Mouse (Mus musculus) embryonic facial prominence, embryonic 15.5 days (tissue): Measurements from ENCODE around the gene Prx. TPM values are rescaled to one million over a fixed set of nuclear protein-coding genes. Genes with fewer than 3 reads are reported as not detected.
"Not testable (repeated sequence)": the region's sequence is repeated elsewhere in the genome, so short reads cannot be mapped to it uniquely, and the experiment has no call there.

Experiments
- ATAC-seq: fragments of 200-750 bp; cut with Nextera tagmentation; 2 replicates; pipeline ENCODE4 v1.8.0; 2017; ENCODE audit warnings: low read depth, moderate TSS enrichment; ENCODE audit not compliant: insufficient number of reproducible peaks, low FRiP score, low TSS enrichment
- H3K27ac ChIP-seq: fragments of 300-500 bp; sonication (generic); replicated peaks from 2 replicates; pipeline ENCODE4 v1.5.1; 2015; ENCODE audit warnings: mild to moderate bottlenecking, inconsistent platforms
- H3K27me3 ChIP-seq: fragments of 300-500 bp; sonication (generic); 2 replicates; pipeline ENCODE4 v1.6.1; 2015; ENCODE audit warnings: inconsistent platforms
- H3K36me3 ChIP-seq: fragments of 300-500 bp; sonication (generic); 2 replicates; pipeline ENCODE4 v1.6.1; 2015; ENCODE audit warnings: mild to moderate bottlenecking, inconsistent platforms
- H3K4me1 ChIP-seq: fragments of 300-500 bp; sonication (generic); 2 replicates; pipeline ENCODE4 v1.6.1; 2015; ENCODE audit warnings: inconsistent platforms
- H3K4me2 ChIP-seq: fragments of 300-500 bp; sonication (generic); replicated peaks from 2 replicates; pipeline ENCODE4 v1.6.1; 2015; ENCODE audit warnings: mild to moderate bottlenecking, inconsistent platforms
- H3K4me3 ChIP-seq: fragments of 300-500 bp; sonication (generic); replicated peaks from 2 replicates; pipeline ENCODE4 v1.5.1; 2015; ENCODE audit warnings: mild to moderate bottlenecking, inconsistent platforms
- H3K9ac ChIP-seq: fragments of 300-500 bp; sonication (generic); 2 replicates; pipeline ENCODE4 v1.6.1; 2015; ENCODE audit warnings: inconsistent platforms
- H3K9me3 ChIP-seq: fragments of 300-500 bp; sonication (generic); replicated peaks from 2 replicates; pipeline ENCODE4 v1.6.1; 2016; ENCODE audit warnings: inconsistent platforms
- WGBS: fragments of 180-500 bp; shearing (Covaris S2); methylation state at CpG from one replicate; pipeline ENCODE4 v1.1.7; 2015; 5-methylcytosine and 5-hydroxymethylcytosine counted together
- polyA plus RNA-seq: library from polyadenylated mRNA; unstranded; fragments of >200 nt; fragmentation: Nextera tagmentation; extraction: Ambion mirVana; gene quantifications from 2 replicates; pipeline ENCODE4 v1.2.1, GENCODE M21; 2015

Prx gene
- polyA plus RNA-seq, 1 experiment from 2014 or later: 5.1 TPM

- not testable (repeated sequence) for H3K27me3 ChIP-seq, H3K36me3 ChIP-seq, H3K27ac ChIP-seq, ATAC-seq, H3K4me3 ChIP-seq, H3K4me2 ChIP-seq, H3K9me3 ChIP-seq, H3K9ac ChIP-seq
- H3K4me1 ChIP-seq: peaks cover 25% of the 10 kb centered on the region
- WGBS: 81% methylated on average over 9 of the region's 9 CpGs
Observed at GRCm38 (mm10) chr7:27494659-27495367, 4.3 kb upstream of the Prx start.

- WGBS: 57% methylated on average over 4 of the region's 4 CpGs
- Histone ChIP-seq H3K4me3 (no peak overlapping the region), H3K9ac (no peak overlapping the region), H3K4me1 (peaks cover 14% of the 10 kb centered on the region), H3K27me3 (no peaks in the 10 kb centered on the region), H3K9me3 (no peaks in the 10 kb centered on the region), H3K36me3 (no peaks in the 10 kb centered on the region), H3K4me2 (no peak overlapping the region), H3K27ac (peak overlapping the region; percentile 44; the same call in 1 of the 2 replicates)
- ATAC-seq: no peak
Observed at GRCm38 (mm10) chr7:27501620-27502019, 2.5 kb downstream of the Prx start.

GRCm38 (mm10) chr7:27506765-27507370 is 7.7 kb downstream of the Prx start:
- Histone ChIP-seq H3K4me2 (peak overlapping the region; percentile 81), H3K4me1 (peaks cover 16% of the 10 kb centered on the region), H3K27ac (peak overlapping the region; percentile 100), H3K4me3 (peak overlapping the region; percentile 66), H3K27me3 (no peaks in the 10 kb centered on the region), H3K9me3 (no peaks in the 10 kb centered on the region), H3K9ac (0 out of 2 replicates have a peak overlapping the region, but pooled peaks have one; percentile 60), H3K36me3 (no peaks in the 10 kb centered on the region)
- WGBS: 17% methylated on average over 9 of the region's 9 CpGs
- ATAC-seq: no peak

- Histone ChIP-seq H3K4me3 (peak overlapping the region; percentile 66), H3K36me3 (no peaks in the 10 kb centered on the region), H3K27ac (peak overlapping the region; percentile 100), H3K4me1 (peaks cover 16% of the 10 kb centered on the region), H3K27me3 (no peaks in the 10 kb centered on the region), H3K9me3 (no peaks in the 10 kb centered on the region), H3K9ac (peak overlapping the region; percentile 60), H3K4me2 (peak overlapping the region; percentile 81)
- under 1% methylated on average over 54 of the region's 54 CpGs for WGBS
- ATAC-seq: peak; percentile 92
Observed at GRCm38 (mm10) chr7:27507711-27508647, 8.9 kb downstream of the Prx start.

DNA sequence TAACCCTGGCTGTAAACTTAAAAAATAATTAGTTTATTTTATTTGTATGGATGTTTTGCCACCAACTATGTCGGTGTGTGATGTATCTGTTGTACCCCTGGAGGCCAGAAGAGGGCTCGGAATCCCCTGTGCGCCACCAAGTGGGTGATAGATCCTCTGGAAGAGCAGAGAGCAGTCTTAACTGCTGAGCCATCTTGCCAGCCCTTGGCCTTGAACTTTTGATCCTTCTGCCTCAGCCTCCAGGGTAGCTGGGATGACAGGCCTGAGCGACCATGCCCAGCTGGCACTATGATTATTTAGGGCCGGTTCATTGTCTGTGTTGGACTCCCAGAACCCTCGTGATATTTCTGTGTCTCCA is 9.5 kb downstream of the Prx start:
- H3K4me2 ChIP-seq: peak overlapping the region; percentile 81
- H3K27ac ChIP-seq: peak overlapping the region; percentile 100
- no peaks in the 10 kb centered on the region for H3K27me3 ChIP-seq
- no peak for ATAC-seq
- peaks cover 16% of the 10 kb centered on the region for H3K4me1 ChIP-seq
- no peaks in the 10 kb centered on the region for H3K36me3 ChIP-seq
- H3K9ac ChIP-seq: no peak overlapping the region
- 18% methylated on average over 6 of the region's 6 CpGs for WGBS
- H3K9me3 ChIP-seq: no peaks in the 10 kb centered on the region
- H3K4me3 ChIP-seq: peak overlapping the region; percentile 66

GRCm38 (mm10) chr7:27510809-27511208 is 11.7 kb downstream of the Prx start:
- H3K4me2 ChIP-seq: no peak overlapping the region
- no peak overlapping the region for H3K4me3 ChIP-seq
- H3K27ac ChIP-seq: no peak overlapping the region
- 77% methylated on average over 2 of the region's 2 CpGs for whole genome bisulfite sequencing
- no peak for ATAC-seq
- H3K27me3 ChIP-seq: no peaks in the 10 kb centered on the region
- H3K36me3 ChIP-seq: no peaks in the 10 kb centered on the region
- H3K4me1 ChIP-seq: peaks cover 16% of the 10 kb centered on the region
- no peak overlapping the region for H3K9ac ChIP-seq
- no peaks in the 10 kb centered on the region for H3K9me3 ChIP-seq

GRCm38 (mm10) chr7:27514961-27515360 is 15.8 kb downstream of the Prx start:
- H3K9me3 ChIP-seq: no peaks in the 10 kb centered on the region
- no peaks in the 10 kb centered on the region for H3K4me1 ChIP-seq
- no peaks in the 10 kb centered on the region for H3K27me3 ChIP-seq
- H3K36me3 ChIP-seq: no peaks in the 10 kb centered on the region; the same call in 1 of the 2 replicates
- H3K9ac ChIP-seq: no peak overlapping the region
- WGBS: 75% methylated on average over 9 of the region's 9 CpGs
- no peak for ATAC-seq
- H3K4me3 ChIP-seq: no peak overlapping the region
- H3K4me2 ChIP-seq: no peak overlapping the region
- no peak overlapping the region for H3K27ac ChIP-seq

DNA sequence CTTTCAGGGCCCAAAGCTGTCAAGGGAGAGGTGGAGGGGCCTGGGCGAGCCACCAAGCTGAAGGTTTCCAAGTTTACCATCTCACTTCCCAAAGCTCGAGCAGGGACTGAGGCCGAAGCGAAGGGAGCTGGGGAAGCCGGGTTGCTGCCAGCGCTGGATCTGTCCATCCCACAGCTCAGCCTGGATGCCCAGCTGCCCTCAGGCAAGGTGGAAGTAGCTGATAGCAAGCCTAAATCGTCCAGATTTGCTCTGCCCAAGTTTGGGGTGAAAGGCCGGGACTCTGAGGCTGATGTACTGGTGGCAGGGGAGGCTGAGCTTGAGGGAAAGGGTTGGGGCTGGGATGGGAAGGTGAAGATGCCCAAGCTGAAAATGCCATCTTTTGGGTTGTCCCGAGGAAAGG is 19.2 kb downstream of the Prx start:
- Histone ChIP-seq H3K9me3 (no peaks in the 10 kb centered on the region), H3K27me3 (no peaks in the 10 kb centered on the region), H3K36me3 (no peaks in the 10 kb centered on the region; the same call in 1 of the 2 replicates), H3K4me2 (no peak overlapping the region), H3K4me3 (no peak overlapping the region), H3K9ac (no peak overlapping the region), H3K27ac (no peak overlapping the region), H3K4me1 (no peaks in the 10 kb centered on the region)
- no peak for ATAC-seq
- whole genome bisulfite sequencing: 82% methylated on average over 9 of the region's 9 CpGs

DNA sequence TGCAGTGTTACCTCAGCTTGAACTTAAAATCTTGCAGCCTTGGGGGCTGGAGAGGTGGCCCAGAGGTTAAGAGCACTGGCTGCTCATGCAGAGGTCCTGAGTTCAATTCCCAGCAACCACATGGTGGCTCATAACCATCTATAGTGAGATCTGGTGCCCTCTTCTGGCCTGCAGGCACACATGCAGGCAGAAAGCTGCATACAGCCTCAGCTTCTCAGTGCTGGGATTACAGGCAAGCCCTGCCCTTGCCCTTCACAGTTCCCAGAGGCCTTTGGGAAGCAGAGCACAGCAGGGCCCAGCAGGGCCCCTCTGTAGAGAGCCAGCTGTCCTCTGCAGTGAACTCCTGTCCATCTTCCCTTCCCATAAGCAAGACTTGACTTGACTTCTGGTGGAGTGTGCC is 21.0 kb downstream of the Prx start:
- Histone ChIP-seq H3K4me1 (no peaks in the 10 kb centered on the region), H3K27ac (no peak overlapping the region), H3K9me3 (no peaks in the 10 kb centered on the region), H3K9ac (no peak overlapping the region), H3K4me2 (no peak overlapping the region), H3K36me3 (no peaks in the 10 kb centered on the region; the same call in 1 of the 2 replicates), H3K27me3 (no peaks in the 10 kb centered on the region), H3K4me3 (no peak overlapping the region)
- no peak for ATAC-seq

DNA sequence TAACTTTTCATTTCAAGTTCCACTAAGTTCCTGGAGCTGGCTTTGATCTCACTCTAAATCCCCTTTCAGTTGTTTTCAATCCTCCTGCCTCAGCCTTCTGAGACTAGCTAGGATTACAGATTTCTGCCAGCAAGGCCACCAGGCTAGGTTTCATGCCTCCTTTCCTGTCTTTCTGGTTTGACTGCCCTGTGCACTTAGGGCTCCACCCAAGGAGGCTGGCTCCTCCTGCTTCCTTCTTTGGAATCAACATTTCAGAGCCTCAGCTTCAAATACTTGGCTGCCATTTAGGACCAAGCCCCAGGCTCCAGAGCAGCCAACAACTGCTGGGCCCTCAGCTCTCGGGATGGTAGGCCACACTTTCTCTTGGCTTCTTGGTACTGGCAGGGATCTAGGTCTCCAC is 21.5 kb downstream of the Prx start:
- Histone ChIP-seq H3K4me1 (no peaks in the 10 kb centered on the region), H3K36me3 (no peaks in the 10 kb centered on the region; the same call in 1 of the 2 replicates), H3K9me3 (no peaks in the 10 kb centered on the region), H3K27me3 (no peaks in the 10 kb centered on the region), H3K4me3 (no peak overlapping the region), H3K4me2 (no peak overlapping the region), H3K27ac (no peak overlapping the region), H3K9ac (no peak overlapping the region)
- 54% methylated on average over 1 of the region's 1 CpGs for WGBS
- ATAC-seq: no peak

- no peak for ATAC-seq
- H3K9me3 ChIP-seq: no peaks in the 10 kb centered on the region
- peaks cover 5% of the 10 kb centered on the region for H3K4me1 ChIP-seq
- no peak within 1 kb of the TSS for H3K27ac ChIP-seq
- H3K4me2 ChIP-seq: no peak within 1 kb of the TSS
- 62% methylated on average over 5 of the region's 5 CpGs for whole genome bisulfite sequencing
- no peaks in the 10 kb centered on the region for H3K27me3 ChIP-seq
- H3K4me3 ChIP-seq: no peak within 1 kb of the TSS
- no peak within 1 kb of the TSS for H3K9ac ChIP-seq
- H3K36me3 ChIP-seq: no peaks in the 10 kb centered on the region; the same call in 1 of the 2 replicates
Observed at GRCm38 (mm10) chr7:27522967-27523366, 23.8 kb downstream of the Prx start, which contains the start of gene Hipk4. Gene Hipk4, plus strand, starts transcription at chr7:27523267.
